Mouse (Mus musculus) C2C12 (cell line): ENCODE measurements at regions not wholly inside any gene's neighbourhood (a gene's known extent, or its start where the extent isn't known, plus 50 kb on each side); places are given as distances from the start of the nearest gene placed in this dataset.

Experiments used
- H3K27me3 ChIP-seq: one replicate; pipeline ENCODE4 v1.6.1; 2011; ENCODE audit not compliant: control insufficient read depth, insufficient read depth, insufficient read length
- H3K36me3 ChIP-seq: one replicate; pipeline ENCODE4 v1.6.1; 2011; ENCODE audit not compliant: control insufficient read depth, insufficient read depth
- H3K4me3 ChIP-seq: one replicate; pipeline ENCODE4 v1.5.1; 2011; ENCODE audit warnings: mild to moderate bottlenecking, control low read depth; ENCODE audit not compliant: poor library complexity, insufficient read depth, severe bottlenecking
- H3K79me2 ChIP-seq: one replicate; pipeline ENCODE4 v1.6.1; 2011; ENCODE audit not compliant: control insufficient read depth, insufficient read depth
- H3K79me3 ChIP-seq: one replicate; pipeline ENCODE4 v1.6.1; 2011; ENCODE audit warnings: low read depth, control low read depth
- H3ac ChIP-seq: one replicate; pipeline ENCODE3; 2011; ENCODE audit warnings: low read depth; ENCODE audit not compliant: control insufficient read depth, insufficient read length
- CEBPB ChIP-seq: IDR thresholded peaks from one replicate; pipeline ENCODE4 v1.6.1; 2011; ENCODE audit warnings: low read depth, mild to moderate bottlenecking, control low read depth, moderate library complexity
- CTCF ChIP-seq: IDR thresholded peaks from one replicate; pipeline ENCODE4 v1.5.1; 2011; ENCODE audit not compliant: control insufficient read depth, insufficient read depth, insufficient read length
- FOSL1 ChIP-seq: IDR thresholded peaks from one replicate; pipeline ENCODE4 v1.8.0; 2011; ENCODE audit warnings: mild to moderate bottlenecking, low read length; ENCODE audit not compliant: poor library complexity, insufficient read depth, severe bottlenecking
- MAX ChIP-seq: IDR thresholded peaks from one replicate; pipeline ENCODE4 v1.6.1; 2011; ENCODE audit warnings: mild to moderate bottlenecking, control low read depth
- MYOD1 ChIP-seq: IDR thresholded peaks from one replicate; pipeline ENCODE4 v1.6.1; 2011; ENCODE audit warnings: low read depth; ENCODE audit not compliant: control insufficient read depth, insufficient read length
- MYOG ChIP-seq: IDR thresholded peaks from one replicate; pipeline ENCODE4 v1.6.1; 2011; ENCODE audit not compliant: control insufficient read depth, insufficient read length; ENCODE audit errors: extremely low read depth
- USF1 ChIP-seq: IDR thresholded peaks from one replicate; pipeline ENCODE4 v1.6.1; 2011; ENCODE audit warnings: low read depth, mild to moderate bottlenecking, control low read depth, moderate library complexity

GRCm38 (mm10) chr2:71670228-71670790, 75.1 kb upstream of the Itga6 start:
- Histone ChIP-seq H3K27me3 (no peaks in the 10 kb centered on the region), H3ac (no peak overlapping the region), H3K36me3 (no peaks in the 10 kb centered on the region), H3K79me3 (no peaks in the 10 kb centered on the region), H3K4me3 (no peak overlapping the region), H3K79me2 (no peaks in the 10 kb centered on the region)
- no peak for TF ChIP-seq FOSL1
- no peak for TF ChIP-seq USF1
- no peak for TF ChIP-seq MAX
- TF ChIP-seq MYOG = no peak

DNA sequence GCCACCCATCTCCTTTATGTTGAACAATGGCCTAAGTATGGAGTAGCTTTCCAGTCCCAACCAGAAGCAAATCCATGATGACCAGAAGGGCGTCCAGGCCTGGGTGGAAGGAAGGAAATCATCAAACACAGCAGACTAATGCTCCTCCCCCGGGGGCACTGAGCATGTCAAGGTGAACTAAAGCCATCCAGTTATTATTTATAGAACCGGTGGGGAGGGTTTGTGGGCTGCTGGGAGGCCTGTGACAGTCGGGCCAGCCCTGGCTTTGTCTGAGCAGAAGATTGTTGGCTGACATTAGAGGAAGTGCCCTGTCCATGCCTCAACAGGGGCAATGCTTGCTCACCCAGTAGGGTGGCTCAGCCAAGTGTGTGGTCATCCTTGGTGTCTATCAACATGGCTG, 74.5 kb upstream of the Itga6 start:
- H3K4me3 ChIP-seq = no peak overlapping the region
- TF ChIP-seq CTCF (no peak), MYOD1 (no peak), CEBPB (no peak), MYOG (no peak), FOSL1 (no peak), USF1 (no peak), MAX (no peak)

DNA sequence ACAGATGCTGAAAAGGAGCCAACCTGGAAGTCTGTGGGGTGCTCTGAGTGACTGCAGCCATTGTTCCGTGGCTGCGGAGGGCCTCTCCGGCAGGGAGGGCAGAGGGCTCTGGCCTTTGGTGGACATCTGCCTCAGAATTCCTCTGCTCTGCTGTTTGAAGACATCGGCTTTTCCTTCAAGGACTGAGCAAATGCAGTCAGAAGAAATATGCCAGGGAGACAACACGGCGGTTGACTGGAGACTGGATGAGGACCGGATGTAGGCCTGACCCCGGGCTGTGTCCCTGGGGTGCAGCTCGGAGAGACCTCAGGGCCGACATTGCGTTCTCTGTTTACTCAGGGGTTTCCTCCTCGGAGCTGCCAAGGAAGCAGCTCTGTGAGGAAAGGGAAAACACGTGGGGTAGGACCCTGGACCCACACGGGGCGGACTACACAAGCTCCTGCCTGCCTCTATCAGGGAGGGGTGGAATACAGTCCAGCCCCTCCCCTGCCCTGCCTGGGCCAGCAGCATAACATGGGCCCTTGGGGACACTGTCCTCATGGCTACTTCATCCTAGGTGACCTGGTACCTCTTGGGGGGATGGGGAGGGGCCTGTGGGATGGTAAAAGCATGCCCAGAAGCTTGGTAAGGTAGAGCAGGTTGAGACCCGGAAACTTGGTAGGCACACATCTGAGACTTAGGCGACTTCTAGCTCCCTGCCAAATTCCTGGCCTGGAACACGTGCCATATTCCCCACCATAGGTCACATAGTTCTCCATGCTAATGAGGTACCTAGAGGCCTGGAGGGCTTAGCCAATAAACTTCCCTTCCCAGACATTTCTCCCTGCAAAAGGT, 72.1 kb upstream of the Itga6 start:
- no peaks in the 10 kb centered on the region for H3K36me3 ChIP-seq
- no peak overlapping the region for H3K4me3 ChIP-seq
- no peaks in the 10 kb centered on the region for H3K27me3 ChIP-seq
- H3K79me2 ChIP-seq = no peaks in the 10 kb centered on the region
- no peaks in the 10 kb centered on the region for H3K79me3 ChIP-seq
- H3ac ChIP-seq = no peak overlapping the region
- TF ChIP-seq MYOG (no peak), CTCF (no peak), CEBPB (no peak), MYOD1 (no peak), FOSL1 (no peak), USF1 (no peak), MAX (no peak)

More for the DNA sequence above, 74.5 kb upstream of the Itga6 start:
- Histone ChIP-seq H3ac (no peak overlapping the region), H3K27me3 (no peaks in the 10 kb centered on the region), H3K79me2 (no peaks in the 10 kb centered on the region), H3K36me3 (no peaks in the 10 kb centered on the region), H3K79me3 (no peaks in the 10 kb centered on the region)

DNA sequence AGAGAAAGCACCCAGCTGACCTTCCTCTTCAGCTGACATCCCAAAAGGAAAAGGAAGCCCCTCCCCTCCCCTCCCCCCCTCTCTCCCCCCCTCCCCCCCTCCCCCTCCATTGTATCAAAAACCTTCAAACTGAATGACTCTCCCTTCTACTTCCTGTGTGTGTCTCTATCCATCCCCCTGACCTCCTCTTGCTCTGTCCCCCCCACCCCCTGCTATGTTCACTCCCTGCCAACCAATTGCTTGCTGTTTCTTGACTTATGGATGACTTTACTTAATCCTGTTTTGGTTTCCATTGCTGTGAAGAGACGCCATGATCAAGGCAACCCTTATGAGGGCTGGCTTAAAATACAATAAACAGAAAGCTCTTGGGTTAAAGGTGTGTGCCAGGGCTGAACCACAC, 64.7 kb upstream of the Itga6 start:
- H3K27me3 ChIP-seq = no peaks in the 10 kb centered on the region
- no peaks in the 10 kb centered on the region for H3K79me3 ChIP-seq
- H3K79me2 ChIP-seq = no peaks in the 10 kb centered on the region
- TF ChIP-seq USF1 (no peak), CEBPB (no peak)
- no peaks in the 10 kb centered on the region for H3K36me3 ChIP-seq
- no peak overlapping the region for H3ac ChIP-seq
- no peak overlapping the region for H3K4me3 ChIP-seq

DNA sequence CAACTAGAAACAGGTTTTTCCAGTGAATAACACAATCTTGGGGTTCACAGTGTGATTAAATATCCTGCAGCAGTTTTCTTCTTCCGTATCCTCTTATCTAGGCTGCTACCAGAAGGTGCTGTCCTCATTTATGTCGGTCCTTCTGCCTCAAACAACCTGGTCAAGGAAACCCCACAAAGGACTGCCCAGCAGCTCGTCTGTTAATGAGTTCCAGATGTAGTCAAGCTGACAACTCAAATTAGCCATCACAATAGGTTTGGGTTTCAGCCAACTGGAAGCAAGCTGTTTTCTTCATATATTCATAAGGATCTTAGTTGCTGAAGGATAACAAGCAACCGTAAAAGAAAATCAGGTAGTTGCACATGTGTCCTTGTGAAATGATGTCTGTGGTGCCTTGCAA, 64.3 kb upstream of the Itga6 start:
- H3K4me3 ChIP-seq = no peak overlapping the region
- no peaks in the 10 kb centered on the region for H3K79me3 ChIP-seq
- H3ac ChIP-seq = no peak overlapping the region
- H3K79me2 ChIP-seq = no peaks in the 10 kb centered on the region
- no peak for TF ChIP-seq MYOG
- TF ChIP-seq CEBPB = no peak
- no peak for TF ChIP-seq USF1
- TF ChIP-seq FOSL1 = no peak
- TF ChIP-seq MAX = no peak
- no peak for TF ChIP-seq CTCF
- no peak for TF ChIP-seq MYOD1
- H3K36me3 ChIP-seq = no peaks in the 10 kb centered on the region
- no peaks in the 10 kb centered on the region for H3K27me3 ChIP-seq

- Histone ChIP-seq H3K27me3 (no peaks in the 10 kb centered on the region), H3K79me3 (no peaks in the 10 kb centered on the region)
- TF ChIP-seq FOSL1 = no peak
- TF ChIP-seq CEBPB = no peak
- TF ChIP-seq MAX = no peak
- TF ChIP-seq USF1 = no peak
- no peak for TF ChIP-seq MYOD1
- TF ChIP-seq MYOG = no peak
- TF ChIP-seq CTCF = no peak
These were observed 62.0 kb upstream of the Itga6 start for GRCm38 (mm10) chr2:71683375-71683774.

More at GRCm38 (mm10) chr2:71683375-71683774, 62.0 kb upstream of the Itga6 start:
- Histone ChIP-seq H3K36me3 (no peaks in the 10 kb centered on the region), H3ac (no peak overlapping the region), H3K79me2 (no peaks in the 10 kb centered on the region), H3K4me3 (no peak overlapping the region)
